Mouse (Mus musculus) C2C12 (cell line): ENCODE results near the gene Scd4. TPM values are rescaled to one million over a fixed set of nuclear protein-coding genes. Genes with fewer than 3 reads are reported as not detected.

ENCODE experiments used
- H3K27me3 ChIP-seq: one replicate; pipeline ENCODE4 v1.6.1; 2011; ENCODE audit not compliant: control insufficient read depth, insufficient read depth, insufficient read length
- H3K36me3 ChIP-seq: one replicate; pipeline ENCODE4 v1.6.1; 2011; ENCODE audit not compliant: control insufficient read depth, insufficient read depth
- H3K4me3 ChIP-seq: one replicate; pipeline ENCODE4 v1.5.1; 2011; ENCODE audit warnings: mild to moderate bottlenecking, control low read depth; ENCODE audit not compliant: poor library complexity, insufficient read depth, severe bottlenecking
- H3K79me2 ChIP-seq: one replicate; pipeline ENCODE4 v1.6.1; 2011; ENCODE audit not compliant: control insufficient read depth, insufficient read depth
- H3K79me3 ChIP-seq: one replicate; pipeline ENCODE4 v1.6.1; 2011; ENCODE audit warnings: low read depth, control low read depth
- H3ac ChIP-seq: one replicate; pipeline ENCODE3; 2011; ENCODE audit warnings: low read depth; ENCODE audit not compliant: control insufficient read depth, insufficient read length
- CEBPB ChIP-seq: IDR thresholded peaks from one replicate; pipeline ENCODE4 v1.6.1; 2011; ENCODE audit warnings: low read depth, mild to moderate bottlenecking, control low read depth, moderate library complexity
- CTCF ChIP-seq: IDR thresholded peaks from one replicate; pipeline ENCODE4 v1.5.1; 2011; ENCODE audit not compliant: control insufficient read depth, insufficient read depth, insufficient read length
- FOSL1 ChIP-seq: IDR thresholded peaks from one replicate; pipeline ENCODE4 v1.8.0; 2011; ENCODE audit warnings: mild to moderate bottlenecking, low read length; ENCODE audit not compliant: poor library complexity, insufficient read depth, severe bottlenecking
- MAX ChIP-seq: IDR thresholded peaks from one replicate; pipeline ENCODE4 v1.6.1; 2011; ENCODE audit warnings: mild to moderate bottlenecking, control low read depth
- MYOD1 ChIP-seq: IDR thresholded peaks from one replicate; pipeline ENCODE4 v1.6.1; 2011; ENCODE audit warnings: low read depth; ENCODE audit not compliant: control insufficient read depth, insufficient read length
- MYOG ChIP-seq: IDR thresholded peaks from one replicate; pipeline ENCODE4 v1.6.1; 2011; ENCODE audit not compliant: control insufficient read depth, insufficient read length; ENCODE audit errors: extremely low read depth
- USF1 ChIP-seq: IDR thresholded peaks from one replicate; pipeline ENCODE4 v1.6.1; 2011; ENCODE audit warnings: low read depth, mild to moderate bottlenecking, control low read depth, moderate library complexity
- polyA plus RNA-seq: library from polyadenylated mRNA; unstranded; fragments of >200 nt; fragmentation: generic; extraction: Trizol; gene quantifications from one replicate; pipeline ENCODE4 v1.2.1, GENCODE M21; 2012; ENCODE audit warnings: missing spikeins

Scd4 gene
- polyA plus RNA-seq, 1 experiment, result 0.05 TPM

GRCm38 (mm10) chr19:44379090-44379489 is 46.2 kb downstream of the Scd4 start:
- Histone ChIP-seq H3K4me3 (no peak overlapping the region), H3K79me3 (no peaks in the 10 kb centered on the region), H3K36me3 (no peaks in the 10 kb centered on the region), H3K79me2 (no peaks in the 10 kb centered on the region), H3ac (no peak overlapping the region), H3K27me3 (no peaks in the 10 kb centered on the region)
- no peak for TF ChIP-seq USF1
- TF ChIP-seq CEBPB, result no peak
- TF ChIP-seq MAX, result no peak
- TF ChIP-seq FOSL1, result no peak
- no peak for TF ChIP-seq MYOD1
- TF ChIP-seq MYOG, result no peak

DNA sequence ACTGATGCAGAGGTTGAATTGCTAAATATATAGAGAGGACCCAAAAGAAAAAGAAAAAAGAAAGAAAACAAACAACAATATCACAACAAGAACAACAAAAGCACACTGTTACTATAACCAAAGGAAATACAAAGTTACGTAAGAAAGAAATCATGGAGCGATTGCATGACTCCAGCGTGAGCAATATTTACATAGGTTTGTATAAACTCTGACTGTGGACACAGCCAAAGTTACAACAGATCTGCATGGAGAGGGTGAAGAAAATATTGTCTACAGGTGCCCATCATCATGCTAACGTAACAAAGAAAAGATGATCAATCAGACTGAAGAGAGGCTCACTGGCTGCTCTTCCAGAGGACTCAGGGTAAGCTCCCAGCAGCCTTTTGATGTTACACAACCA is 47.2 kb downstream of the Scd4 start:
- Histone ChIP-seq H3K36me3 (no peaks in the 10 kb centered on the region), H3K79me3 (no peaks in the 10 kb centered on the region), H3K79me2 (no peaks in the 10 kb centered on the region), H3K27me3 (no peaks in the 10 kb centered on the region), H3ac (no peak overlapping the region), H3K4me3 (no peak overlapping the region)
- no peak for TF ChIP-seq MAX
- TF ChIP-seq FOSL1, result no peak
- no peak for TF ChIP-seq CTCF

GRCm38 (mm10) chr19:44382682-44383321 is 49.9 kb downstream of the Scd4 start:
- no peaks in the 10 kb centered on the region for H3K36me3 ChIP-seq
- no peaks in the 10 kb centered on the region for H3K79me3 ChIP-seq
- H3ac ChIP-seq, result no peak overlapping the region
- no peak for TF ChIP-seq MYOD1
- no peak for TF ChIP-seq CEBPB
- no peak for TF ChIP-seq USF1
- no peak for TF ChIP-seq CTCF
- no peak for TF ChIP-seq FOSL1
- no peak for TF ChIP-seq MAX
- TF ChIP-seq MYOG, result no peak
- H3K4me3 ChIP-seq, result no peak overlapping the region
- no peaks in the 10 kb centered on the region for H3K27me3 ChIP-seq
- H3K79me2 ChIP-seq, result no peaks in the 10 kb centered on the region

- Histone ChIP-seq H3ac (no peak overlapping the region), H3K79me2 (no peaks in the 10 kb centered on the region), H3K4me3 (no peak overlapping the region), H3K36me3 (no peaks in the 10 kb centered on the region), H3K79me3 (no peaks in the 10 kb centered on the region), H3K27me3 (no peaks in the 10 kb centered on the region)
- TF ChIP-seq CTCF (no peak), CEBPB (no peak), USF1 (no peak), MYOG (no peak), FOSL1 (no peak), MAX (no peak), MYOD1 (no peak)
Observed at GRCm38 (mm10) chr19:44385887-44386498, 53.1 kb downstream of the Scd4 start.

- no peaks in the 10 kb centered on the region for H3K79me2 ChIP-seq
- H3K36me3 ChIP-seq, result no peaks in the 10 kb centered on the region
- H3K27me3 ChIP-seq, result no peaks in the 10 kb centered on the region
- H3K79me3 ChIP-seq, result no peaks in the 10 kb centered on the region
- H3K4me3 ChIP-seq, result no peak overlapping the region
- no peak overlapping the region for H3ac ChIP-seq
- TF ChIP-seq MYOG, result no peak
- no peak for TF ChIP-seq MAX
- no peak for TF ChIP-seq FOSL1
- TF ChIP-seq MYOD1, result no peak
- TF ChIP-seq CEBPB, result no peak
- TF ChIP-seq USF1, result no peak
- no peak for TF ChIP-seq CTCF
Observed at GRCm38 (mm10) chr19:44387089-44387671, 54.3 kb downstream of the Scd4 start.

GRCm38 (mm10) chr19:44387746-44388474 is 55.0 kb downstream of the Scd4 start:
- peak overlapping the region; percentile 74 for H3ac ChIP-seq
- H3K27me3 ChIP-seq, result no peaks in the 10 kb centered on the region
- H3K79me2 ChIP-seq, result no peaks in the 10 kb centered on the region
- no peaks in the 10 kb centered on the region for H3K36me3 ChIP-seq
- H3K79me3 ChIP-seq, result no peaks in the 10 kb centered on the region
- H3K4me3 ChIP-seq, result peak overlapping the region; percentile 19
- no peak for TF ChIP-seq MAX
- TF ChIP-seq USF1, result no peak
- TF ChIP-seq MYOD1, result no peak
- no peak for TF ChIP-seq CTCF
- TF ChIP-seq CEBPB, result no peak
- no peak for TF ChIP-seq FOSL1
- no peak for TF ChIP-seq MYOG
